Mouse (Mus musculus) fibroblast of lung, adult 2 months (primary cell): ENCODE results near the gene Bcl2l15.

Experiments
- DNase-seq: peaks from one replicate; pipeline ENCODE4 v3.0.0-alpha.2; 2011; ENCODE audit warnings: low read depth

Bcl2l15 gene

DNA sequence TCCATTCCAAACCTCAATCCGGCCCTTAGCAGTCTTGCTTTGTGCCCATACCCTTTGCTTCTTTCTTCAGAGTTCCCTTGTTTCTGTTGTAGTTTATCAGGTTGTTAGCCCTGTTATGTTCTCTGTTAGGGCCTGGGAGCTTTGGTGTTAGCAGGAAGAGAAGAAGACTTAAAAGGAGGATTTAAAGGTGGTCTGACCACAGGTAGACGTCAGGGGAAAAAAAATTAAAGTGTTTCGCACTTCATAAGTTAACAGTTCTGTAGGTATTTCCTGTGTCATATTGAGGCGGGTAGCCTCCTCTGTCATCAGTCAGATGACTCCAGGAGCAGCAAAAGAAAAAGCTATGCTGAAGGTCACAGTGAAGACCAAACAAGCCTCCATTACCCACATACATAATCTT lies 35.6 kb downstream of the Bcl2l15 start:
- DNase-seq = no peak

DNA sequence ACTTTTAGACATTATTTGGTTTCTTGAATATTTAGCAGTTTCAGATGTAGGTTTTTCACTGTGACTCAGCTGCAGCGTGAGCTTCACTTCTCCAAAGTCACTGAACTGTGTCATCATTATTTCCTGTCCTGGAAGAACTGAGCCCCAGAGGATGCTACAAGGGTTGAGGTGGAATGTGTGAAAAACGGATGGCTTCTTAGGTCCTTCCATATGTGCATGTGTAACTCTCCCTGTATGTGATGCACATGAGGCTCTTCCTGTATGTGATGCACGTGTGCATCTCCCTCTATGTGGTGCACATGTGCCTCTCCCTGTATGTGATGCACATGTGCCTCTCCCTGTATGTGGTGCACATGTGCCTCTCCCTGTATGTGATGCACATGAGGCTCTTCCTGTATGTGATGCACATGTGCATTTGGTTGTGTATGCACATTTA lies 40.3 kb downstream of the Bcl2l15 start:
- DNase-seq = no peak

DNA sequence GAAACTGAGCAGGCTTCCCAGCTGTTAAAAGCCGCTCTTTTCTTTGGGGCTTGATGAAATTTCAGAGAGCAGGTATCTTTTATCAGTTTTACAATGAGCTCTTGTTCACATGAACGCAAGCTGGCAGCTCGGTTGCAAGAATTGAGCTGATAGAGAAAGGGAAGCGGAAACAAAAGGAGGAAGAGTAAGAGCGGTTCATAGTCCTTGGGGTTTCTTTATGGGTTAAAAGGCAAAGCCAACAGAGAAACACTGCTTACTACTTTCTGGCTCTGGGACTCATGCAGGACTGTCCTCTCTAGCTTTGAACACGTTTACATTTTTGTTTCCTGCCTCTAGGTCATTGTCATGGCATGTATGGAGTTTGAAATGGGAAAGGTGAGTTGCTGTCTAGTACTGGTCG lies 41.9 kb downstream of the Bcl2l15 start:
- no peak for DNase-seq

DNA sequence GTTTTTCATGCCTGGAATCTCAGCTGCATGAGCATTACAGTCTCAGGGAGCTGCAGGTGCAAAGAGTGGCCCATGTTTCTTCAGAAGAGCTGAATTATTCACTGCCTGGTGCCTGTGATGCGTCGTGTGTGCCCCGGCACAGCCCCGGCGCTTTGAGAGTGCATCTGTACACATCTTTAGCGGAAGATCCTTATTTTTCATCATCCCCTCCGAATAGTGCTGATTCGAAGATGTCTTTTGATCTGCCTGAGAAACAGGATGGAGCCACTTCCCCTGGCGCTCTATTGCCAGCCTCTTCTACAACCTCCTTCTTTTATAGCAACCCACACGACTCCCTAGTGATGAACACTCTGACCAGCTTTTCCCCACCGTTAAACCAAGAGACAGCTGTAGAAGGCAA lies 53.5 kb downstream of the Bcl2l15 start:
- DNase-seq = no peak

DNA sequence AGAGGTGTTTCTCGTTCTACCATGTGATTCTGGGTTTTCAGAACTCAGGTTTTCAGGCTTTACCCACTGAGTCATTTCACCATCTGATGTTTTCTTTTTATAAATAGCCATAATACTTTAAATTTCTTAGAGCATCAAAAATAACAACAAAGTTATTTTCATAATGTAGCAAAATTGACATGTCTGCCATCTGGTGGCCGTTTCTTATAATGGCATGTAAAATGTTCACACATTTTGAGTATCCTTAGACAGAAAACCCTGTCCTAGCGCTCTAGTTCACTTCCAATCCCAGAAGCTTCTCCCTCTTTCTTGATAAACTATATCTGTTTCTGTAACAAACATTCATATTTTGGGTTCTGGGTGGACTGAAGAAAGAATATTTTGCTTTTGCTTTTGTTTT lies 55.2 kb downstream of the Bcl2l15 start:
- peak; percentile 22 for DNase-seq

DNA sequence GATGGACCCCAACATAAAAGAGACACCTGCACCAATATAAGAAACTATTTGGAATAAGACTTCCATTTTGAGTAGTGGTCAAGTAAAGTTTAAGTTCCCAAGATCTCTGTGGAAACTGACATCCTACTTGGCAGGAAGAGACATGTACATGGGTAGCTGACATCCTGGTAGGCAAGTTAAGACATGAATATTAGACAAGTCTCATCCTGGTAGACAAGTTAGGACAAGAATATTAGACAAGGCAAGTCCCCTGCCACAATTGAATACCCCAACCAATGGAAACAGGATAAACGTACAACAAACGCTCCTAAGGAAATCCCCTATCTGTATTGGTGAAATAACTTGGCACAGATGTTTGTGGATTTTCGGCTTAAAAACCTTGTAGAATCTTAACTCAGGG lies 61.0 kb downstream of the Bcl2l15 start:
- DNase-seq = no peak
